Mouse (Mus musculus) embryo, embryonic 10 days (tissue): ENCODE data around the gene Igf2bp3.

Experiments
- DNase-seq: peaks from one replicate; pipeline ENCODE4 v3.0.0-alpha.2; 2015; ENCODE audit warnings: low spot score

Gene Igf2bp3

DNA sequence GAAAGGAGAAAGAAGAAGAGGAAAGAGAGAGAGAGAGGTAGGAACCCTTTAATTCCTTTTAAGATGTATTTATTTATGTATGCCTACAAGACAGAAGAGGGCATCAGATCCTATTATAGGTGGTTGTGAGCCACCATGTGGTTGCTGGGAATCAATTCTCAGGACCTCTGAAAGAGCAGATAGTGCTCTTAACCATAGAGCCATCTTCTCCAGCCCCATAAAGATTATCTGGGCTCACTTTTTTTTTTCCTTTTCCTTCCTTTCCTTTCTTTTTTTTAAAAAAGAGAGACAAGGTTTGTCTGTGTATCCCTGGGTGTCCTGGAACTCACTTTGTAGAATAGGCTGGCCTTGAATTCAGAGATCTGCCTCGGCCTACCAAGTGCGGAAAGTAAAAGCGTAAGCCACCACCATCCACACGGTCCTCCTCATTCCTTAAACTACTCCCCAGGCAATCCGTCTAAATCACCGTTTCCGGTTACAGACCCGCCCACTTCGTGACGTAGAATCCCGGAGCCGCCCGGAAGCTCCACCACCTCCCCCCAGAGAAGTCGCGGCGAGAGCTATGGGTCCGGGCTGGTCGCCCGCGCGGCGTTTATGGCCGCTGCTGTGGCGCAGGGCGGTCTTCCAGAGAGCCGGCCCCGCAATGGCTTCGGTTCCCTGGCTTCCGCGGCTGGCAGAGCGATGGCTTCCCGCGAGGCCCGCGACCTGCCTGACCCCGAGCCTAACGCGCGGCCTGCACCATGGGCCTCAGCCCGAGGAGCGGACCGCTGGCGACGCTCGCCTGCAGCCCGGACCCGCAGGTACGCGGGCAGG lies 141.2 kb downstream of the Igf2bp3 start, which contains the start of gene Malsu1:
Malsu1 (plus strand) TSS at position 492 of the 813 bp plus-strand sequence.
- peak; percentile 96 for DNase-seq

DNA sequence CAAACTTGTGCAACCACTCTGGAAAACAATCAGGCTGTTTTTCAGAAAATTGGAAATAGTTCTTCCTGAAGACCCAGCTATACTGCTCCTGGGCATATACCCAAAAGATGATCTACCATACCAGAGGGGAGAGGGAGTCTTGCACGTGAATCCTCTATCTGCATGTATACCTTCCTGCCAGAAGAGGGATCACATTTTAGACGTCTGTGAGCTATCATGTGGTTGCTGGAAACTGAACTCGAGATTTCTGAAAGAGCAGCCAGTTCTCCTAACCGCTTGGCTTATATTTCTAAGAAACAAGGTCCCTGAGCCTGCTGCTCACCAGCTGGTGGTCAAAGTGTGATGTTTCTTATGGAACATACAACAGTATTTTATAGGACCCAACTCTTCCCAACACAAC lies 146.4 kb downstream of the Igf2bp3 start:
- DNase-seq = no peak

DNA sequence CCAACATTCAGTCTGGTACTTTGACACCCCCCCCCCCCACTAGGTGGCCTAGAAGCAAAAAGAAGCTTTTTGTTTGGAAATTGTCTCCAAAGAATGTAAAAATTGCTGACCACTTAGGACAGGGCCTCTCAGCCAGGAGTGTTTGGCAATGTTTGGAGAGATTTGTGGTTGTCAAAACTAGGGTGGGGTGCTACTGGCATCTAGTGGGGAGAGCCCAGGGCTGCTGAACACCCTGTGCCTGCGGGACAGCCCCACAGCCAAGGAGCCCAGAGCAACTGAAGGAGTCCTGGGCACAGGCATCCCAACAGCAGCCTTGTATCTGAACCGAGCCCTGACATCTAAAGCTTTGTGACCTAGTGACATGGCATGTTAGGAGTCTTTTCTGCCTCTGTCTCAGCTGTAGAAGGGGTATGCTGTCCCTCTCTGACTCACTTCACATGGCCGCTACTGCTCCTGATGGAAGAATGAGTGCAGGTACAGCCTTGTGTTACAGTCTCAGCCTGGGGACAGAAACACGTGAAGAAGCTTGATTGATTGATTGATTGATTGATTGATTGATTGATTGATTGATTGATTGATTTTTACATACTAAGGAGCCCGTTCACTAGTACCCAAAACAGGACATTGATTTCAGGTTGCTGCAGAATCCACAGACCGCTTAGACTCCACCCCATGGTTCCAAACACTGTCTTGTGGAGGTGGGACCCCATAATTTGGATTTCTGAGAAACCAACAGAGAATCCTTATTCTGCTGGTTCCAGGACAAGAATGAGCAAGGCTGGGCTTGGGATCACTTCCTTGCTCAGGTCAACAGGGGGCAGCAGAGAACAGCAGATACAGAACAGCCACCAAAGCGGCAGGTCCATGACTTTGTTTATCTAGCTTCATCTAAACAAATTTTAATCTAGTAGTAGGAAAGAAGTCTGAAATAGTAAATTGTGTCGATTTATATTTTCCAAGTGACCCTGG lies 157.4 kb downstream of the Igf2bp3 start:
- DNase-seq = peak; percentile 88

DNA sequence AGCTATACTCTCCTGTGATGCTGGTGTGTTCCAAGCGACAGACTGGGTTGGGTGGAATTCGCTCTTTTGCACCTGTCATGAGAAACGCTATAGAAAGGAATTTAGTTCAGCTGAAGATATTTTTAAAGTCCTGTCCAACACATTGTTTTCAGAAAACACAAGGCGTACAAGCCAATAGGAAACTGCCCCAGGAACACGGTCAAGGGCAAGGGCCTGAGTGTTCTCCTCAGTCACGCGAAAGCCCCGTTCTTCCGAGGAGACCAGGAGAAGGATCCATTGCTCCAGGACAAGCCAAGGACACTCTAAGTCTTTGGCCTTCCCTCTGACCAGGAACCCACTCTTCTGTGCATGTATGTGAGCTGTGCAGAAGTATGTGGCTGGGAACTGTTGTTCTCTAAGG lies 158.7 kb downstream of the Igf2bp3 start:
- no peak for DNase-seq

DNA sequence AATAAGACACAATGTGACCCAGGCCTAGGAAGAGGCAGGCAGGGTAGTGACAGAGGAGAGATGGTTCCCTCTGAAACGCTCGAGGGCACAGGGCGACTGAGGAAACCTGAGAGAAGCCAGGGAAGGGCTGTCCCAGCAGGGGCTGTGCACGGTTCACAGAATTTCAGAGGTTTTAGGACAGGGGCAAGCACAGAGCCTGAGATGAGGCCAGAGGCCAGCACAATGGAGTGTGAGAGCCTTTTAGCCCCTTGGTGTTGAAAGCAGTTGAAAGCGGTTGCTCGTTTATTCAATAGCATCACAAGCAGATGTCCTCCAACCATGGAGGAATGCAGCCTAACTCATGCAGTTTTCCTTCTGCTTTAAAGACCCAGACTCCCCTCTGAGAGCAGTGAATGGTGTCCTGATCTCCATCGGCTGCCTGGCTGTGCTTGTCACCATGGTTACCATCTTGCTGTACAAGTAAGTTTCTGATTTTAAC lies 159.5 kb downstream of the Igf2bp3 start:
- DNase-seq = peak; percentile 82

DNA sequence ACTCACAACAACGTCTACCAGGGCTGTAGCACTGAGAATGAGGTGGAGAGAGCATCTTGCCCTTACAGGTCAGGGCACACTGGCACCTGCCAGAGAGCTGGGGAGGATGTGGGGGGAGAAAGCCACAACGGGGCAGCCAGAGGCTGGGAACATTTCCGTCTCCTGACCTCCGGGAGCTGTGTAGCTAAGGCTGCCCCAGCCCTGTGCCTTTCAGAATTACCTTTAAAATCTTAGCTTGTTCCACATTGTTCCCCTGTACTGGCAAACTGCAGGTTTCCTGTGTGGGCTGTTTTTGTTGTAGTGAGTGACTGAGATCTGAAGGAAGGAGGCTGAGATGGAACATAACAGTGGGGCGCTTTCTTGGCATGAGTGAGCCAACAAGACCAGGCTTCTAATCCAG lies 162.6 kb downstream of the Igf2bp3 start:
- no peak for DNase-seq

DNA sequence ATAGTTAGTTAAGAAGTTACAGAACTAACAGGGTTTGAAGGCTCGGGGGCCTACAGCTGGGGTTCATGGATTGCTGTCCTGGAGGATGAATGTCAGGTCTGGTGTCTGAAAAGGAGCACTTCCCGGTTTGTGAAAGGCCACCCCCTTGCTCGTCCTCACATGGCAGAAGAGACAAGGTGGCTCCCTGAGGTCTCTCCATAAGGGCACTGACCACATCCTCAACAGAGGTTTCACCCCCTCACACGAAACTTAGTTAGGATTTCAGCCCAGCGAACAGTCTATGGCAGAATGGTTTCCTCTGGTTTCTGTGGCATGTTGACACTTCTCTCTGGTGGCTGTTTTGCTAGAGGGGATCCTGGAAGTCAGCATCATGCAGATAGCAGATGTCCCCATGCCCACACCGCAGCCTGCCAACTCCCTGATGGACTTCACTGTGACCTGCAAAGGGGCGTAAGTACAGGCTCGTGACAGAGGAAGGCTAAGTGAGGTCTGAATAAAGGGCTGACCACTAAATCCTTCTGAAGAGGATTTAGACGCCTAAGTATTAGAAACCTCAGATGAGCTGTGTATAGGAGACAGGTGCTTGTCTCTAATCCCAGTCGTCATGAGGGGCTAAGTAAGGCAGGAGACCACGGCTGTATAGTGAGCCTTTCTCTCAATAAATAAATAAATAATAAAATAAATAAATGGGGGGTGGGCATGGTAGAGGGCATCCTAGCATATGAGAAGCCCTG lies 163.9 kb downstream of the Igf2bp3 start:
- DNase-seq = no peak

DNA sequence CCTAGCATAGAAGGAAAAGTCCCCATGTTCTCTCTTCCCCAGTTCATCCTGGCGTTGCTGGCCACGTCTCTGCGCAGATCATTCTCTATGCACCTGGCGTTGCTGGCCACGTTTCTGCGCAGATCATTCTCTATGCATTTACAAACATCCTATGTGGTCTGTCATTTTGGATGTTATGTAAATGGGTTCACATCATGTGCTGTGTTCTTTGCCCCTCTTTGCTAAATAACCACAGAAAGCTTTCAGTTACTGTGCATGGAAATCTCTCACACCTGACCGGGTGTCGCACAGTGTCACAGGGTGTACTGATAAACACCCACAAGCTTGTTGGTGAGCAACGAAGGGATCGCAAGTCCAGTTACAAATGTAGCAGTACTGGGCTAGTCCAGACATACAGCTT lies 166.4 kb downstream of the Igf2bp3 start:
- no peak for DNase-seq

DNA sequence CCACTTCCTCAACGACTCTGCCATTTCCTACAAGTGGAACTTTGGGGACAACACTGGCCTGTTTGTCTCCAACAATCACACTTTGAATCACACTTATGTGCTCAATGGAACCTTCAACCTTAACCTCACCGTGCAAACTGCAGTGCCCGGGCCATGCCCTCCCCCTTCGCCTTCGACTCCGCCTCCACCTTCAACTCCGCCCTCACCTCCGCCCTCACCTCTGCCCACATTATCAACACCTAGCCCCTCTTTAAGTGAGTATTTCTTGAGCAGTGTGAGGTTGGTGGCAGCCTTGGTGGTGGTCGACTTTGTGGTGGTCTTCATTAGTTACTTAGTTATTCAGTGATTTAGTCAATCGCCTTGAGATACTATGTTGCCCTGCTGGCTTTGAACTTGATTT lies 166.9 kb downstream of the Igf2bp3 start:
- no peak for DNase-seq

DNA sequence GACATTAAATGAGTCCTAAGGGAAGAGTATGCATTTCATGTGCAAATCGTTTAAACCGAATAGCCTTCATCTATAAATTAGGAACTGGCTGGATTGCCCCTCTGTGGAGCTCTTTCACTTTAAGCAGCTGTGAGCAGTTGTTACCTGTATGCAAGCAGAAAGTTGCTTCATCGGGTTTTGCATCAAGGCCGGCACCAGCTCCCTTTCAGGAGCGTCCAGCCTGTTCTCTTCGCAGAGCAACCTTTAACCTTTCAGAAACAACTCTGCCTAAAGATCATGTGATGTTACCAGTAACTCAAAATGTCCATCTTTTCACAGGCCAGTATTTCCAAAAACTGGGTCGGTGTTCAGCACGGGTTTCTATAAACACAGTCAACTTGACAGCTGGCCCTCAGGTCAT lies 167.8 kb downstream of the Igf2bp3 start:
- DNase-seq = no peak

DNA sequence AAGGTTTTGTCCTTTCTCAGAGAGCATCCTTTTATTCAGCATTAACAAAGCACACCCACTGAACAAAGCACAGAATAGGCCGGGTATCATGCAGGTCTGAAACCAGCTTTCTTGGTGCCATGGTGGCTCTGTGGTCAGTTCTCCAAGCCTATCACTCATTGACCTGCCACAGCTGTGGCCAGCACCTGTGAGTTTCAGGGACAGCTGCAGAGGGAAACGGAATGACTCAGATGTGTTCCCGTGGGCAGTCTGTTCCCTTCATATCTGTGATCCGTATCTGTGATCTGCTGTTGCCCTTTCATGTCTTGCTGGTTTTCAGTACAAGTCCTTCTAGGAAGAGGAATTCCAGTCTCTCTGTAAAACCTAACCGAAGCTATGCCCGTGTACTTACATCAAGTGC lies 168.3 kb downstream of the Igf2bp3 start:
- DNase-seq = no peak

DNA sequence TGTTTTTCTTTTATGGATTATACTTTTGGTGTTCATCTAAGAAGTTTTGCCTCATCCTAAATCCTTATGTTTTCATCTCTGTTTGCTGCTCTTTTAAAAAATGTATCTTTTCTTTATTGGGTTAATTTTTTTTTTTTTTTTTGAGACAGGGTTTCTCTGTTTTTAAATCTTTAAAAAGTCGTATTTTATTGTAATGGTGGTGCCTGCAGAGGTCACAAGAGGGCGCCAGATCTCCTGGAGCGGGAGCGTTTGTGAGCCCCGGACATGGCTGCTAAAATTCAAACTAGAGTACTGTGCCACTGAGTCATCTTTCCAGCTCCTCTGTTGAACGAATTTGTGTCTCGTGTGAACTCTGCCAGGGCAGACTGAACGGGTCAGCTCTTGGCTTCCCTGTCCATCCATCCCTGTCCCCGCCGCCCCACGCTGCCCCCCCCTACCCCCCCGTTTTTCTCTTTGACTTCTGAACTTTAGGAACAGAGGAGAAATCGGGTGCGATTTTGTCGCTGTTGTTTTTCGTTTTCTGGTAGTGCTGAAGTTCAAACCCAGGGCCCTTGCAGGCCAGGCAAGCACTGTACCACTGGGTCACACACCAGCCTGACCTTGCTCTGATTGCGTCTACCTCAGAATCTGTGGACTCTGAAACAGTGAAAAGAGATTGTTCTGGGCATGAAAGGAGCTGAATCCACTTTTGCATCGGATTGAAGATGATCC lies 175.1 kb downstream of the Igf2bp3 start:
- DNase-seq = peak; percentile 81

DNA sequence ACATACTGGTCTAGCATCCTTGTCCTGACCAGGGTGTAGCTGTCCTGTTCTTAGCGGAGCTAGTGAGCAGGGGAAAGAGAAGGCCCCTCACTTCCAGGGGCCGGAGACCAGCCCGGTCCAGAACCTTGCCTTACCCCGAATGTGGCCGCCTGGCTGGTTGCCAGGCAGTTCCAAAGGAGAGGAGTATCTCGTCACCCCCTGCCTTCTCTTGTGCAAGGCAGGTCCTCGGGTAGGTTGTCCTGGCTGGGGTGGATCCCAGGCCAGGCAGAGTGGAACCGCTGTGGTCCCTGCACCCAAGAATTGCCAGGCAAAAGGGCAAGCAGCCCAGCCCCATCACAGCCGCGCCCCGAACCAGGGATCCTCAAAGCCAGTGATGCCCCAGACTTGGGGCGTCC lies 177.5 kb downstream of the Igf2bp3 start:
- no peak for DNase-seq

DNA sequence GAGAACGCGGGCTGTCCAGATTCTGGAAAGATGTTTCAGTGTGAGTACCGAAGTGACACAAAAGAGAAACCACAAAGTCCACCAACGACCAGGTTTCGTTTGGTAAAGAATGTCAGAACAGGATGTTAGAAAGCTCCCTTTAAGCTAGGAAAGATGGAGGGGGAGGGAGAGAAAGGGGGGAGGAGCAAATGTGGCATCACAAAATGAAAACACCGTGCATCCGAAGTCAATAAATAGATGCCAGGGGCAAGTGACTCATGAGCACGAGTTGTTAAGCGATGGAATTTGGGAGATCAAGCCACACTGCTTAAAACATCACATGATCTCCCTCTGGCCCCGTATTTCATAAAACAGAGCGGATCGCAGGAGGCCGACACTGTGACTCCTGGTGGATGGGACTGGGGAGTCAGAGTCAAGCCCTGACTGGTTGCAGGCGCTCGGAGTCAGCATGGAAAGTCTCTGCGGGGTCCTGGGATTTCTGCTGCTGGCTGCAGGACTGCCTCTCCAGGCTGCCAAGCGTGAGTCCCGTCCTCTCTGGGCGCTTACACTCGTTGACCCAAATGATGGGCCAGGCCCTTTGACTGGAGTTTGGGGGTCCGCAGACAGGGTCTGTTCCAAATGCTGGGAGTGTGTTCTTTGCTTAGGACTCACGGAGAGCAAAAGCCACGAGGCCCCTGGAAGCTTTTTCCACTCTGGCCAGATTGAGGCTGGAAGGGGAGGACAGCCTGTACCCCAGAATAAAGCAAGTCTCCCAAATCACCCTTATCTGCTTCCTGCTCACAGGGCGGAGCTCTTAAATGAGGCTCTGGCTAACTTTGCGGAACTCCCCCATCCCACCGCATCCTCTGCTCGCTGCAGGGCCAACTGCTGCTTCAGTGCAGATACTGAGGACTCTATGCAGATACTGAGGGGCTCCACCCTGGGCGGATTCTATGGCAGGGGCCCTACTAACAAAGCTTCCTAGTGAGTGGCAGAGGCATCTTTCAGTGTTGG lies 178.2 kb downstream of the Igf2bp3 start, which contains the start of gene Gpnmb:
Gpnmb (plus strand) TSS at position 272 of the 993 bp plus-strand sequence.
- no peak for DNase-seq
